Mouse (Mus musculus): Measurements from ENCODE around the gene H2-K1.

DNA sequence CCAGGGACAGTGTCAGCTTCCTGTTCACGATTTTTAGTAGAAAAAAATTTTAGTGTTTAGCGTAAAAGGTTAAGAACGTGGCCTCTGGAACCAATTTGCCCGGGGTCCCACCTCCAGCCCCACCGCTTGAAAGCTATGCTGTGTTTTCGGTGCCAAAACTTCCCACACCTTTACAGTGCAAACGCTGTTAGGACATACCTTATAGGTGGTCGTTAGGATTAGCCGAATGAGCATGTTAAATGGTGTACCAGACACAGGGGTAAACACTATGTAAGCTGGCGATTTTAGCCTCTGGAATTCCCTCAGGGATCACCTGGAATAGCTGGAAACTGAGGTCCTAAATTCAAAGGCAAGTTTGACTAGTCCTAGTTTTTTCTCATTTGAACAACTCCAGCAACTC is 43.8 kb downstream of the H2-K1 start:
- no peak for TF ChIP-seq CTCF (IDR thresholded peaks at IDR 0.05; ENCODE audit: low read depth, low read length)
- TF ChIP-seq TAL1 (conservative IDR thresholded peaks at IDR 0.05; ENCODE audit: low read depth, low read length) = no peak
- TF ChIP-seq GATA1 (IDR thresholded peaks at IDR 0.05; ENCODE audit: borderline replicate concordance, low read length) = no peak

All from G1E (cell line).